Mouse (Mus musculus) CD4-positive, CD25-positive, alpha-beta regulatory T cell, adult 4 months (primary cell): ENCODE data around the gene Zfp523. TPM values are rescaled to one million over a fixed set of nuclear protein-coding genes. Genes with fewer than 3 reads are reported as not detected.
"Not testable (repeated sequence)": the region's sequence is repeated elsewhere in the genome, so short reads cannot be mapped to it uniquely, and the experiment has no call there.

ENCODE experiments used
- ATAC-seq: one replicate; pipeline ENCODE4 v1.8.0; 2017
- polyA plus RNA-seq, 2 experiments: library from polyadenylated mRNA; unstranded; fragments of 100-300 nt; shearing (Covaris generic); gene quantifications; one replicate each; pipeline ENCODE4 v1.2.1; 2017

The Zfp523 gene
- polyA plus RNA-seq, 2 experiments from 2014 or later = 2.9 to 5.5 TPM

- ATAC-seq = no peak
These were observed 35.5 kb downstream of the Zfp523 start for GRCm38 (mm10) chr17:28212391-28212790.

DNA sequence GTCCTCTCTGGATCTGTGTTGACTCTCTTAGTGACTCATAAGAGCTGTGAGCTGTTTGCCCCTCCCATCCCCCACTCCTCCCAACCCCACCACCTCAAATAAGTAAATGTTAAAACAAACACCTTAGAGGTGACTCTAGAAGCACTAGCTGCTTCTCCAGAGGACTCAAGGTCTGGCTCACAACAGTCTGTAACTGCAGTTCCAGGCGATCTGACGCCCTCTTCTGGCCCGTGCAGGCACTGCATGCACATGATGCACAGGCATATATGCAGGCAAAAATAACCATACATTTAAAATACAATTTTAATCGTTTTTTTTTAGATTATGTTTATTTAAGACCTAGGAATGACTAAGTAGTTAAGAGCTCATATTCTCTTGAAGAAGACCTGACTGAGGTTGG, 36.3 kb downstream of the Zfp523 start:
- no peak for ATAC-seq

DNA sequence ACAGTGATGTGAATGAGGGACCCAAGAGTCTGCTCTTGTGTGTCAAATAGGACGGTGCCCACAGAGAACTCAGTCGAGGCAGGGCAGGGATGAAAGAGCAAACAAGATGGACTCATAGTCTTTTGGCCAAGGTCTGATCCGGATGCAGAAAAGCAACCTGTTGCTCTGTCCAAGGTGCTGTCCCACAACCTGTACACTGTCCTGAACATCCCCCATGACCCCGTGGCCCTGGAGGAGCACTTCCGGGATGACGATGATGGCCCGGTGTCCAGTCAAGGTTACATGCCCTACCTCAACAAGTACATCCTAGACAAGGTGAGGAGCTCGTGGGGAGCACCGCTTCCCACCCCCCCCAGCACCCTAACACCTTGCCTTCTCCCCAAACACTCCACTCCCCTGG, 39.9 kb downstream of the Zfp523 start:
- ATAC-seq = no peak

- peak; percentile 88 for ATAC-seq
These were observed 41.1 kb downstream of the Zfp523 start for GRCm38 (mm10) chr17:28217721-28218649.

DNA sequence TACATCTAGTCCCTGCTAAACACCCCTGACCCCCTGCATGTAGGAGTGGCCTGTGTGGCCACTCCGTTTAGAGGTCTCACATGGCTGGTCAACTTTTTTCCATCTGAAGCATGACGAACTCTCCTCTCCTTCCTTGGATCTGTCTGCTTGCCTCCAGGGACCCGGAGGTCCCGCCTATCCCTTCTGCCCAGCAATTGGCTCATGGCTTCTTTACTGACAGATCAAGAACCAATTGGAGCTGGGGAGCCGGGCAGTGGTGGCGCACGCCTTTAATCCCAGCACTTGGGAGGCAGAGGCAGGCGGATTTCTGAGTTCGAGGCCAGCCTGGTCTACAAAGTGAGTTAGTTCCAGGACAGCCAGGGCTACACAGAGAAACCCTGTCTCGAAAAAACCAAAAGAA, 45.5 kb downstream of the Zfp523 start:
- not testable (repeated sequence) for ATAC-seq

DNA sequence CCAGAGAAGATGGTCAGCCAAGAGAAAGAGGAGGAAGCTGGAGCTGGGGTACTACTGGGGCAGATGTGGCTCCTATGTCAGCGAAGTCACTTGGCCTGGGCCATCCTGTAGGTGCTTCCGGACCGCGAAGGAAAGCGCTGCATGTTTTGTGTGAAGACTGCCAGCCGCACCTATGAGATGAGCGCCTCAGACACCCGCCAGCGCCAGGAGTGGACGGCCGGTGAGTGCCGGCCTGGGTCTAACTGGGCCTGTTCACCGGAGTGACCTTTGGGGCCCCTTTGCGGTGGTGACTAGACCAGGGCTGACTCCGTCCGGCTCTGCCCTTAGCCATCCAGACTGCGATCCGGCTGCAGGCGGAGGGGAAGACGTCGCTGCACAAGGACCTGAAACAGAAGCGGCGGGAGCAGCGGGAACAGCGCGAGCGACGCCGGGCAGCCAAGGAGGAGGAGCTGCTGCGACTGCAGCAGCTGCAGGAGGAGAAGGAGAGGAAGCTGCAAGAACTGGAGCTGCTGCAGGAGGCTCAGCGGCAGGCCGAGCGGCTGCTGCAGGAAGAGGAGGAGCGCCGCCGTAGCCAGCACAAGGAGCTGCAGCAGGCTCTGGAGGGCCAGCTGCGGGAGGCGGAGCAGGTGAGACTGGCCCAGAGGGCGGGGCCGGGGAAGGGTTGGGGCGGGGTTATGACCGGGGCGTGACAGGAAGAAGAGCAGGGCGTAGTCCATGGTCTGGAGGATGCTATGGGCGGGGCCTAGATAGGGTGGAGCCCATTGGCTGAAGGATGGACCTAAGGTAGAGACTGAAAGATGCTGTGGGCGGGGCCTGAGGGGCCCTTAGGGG, 46.8 kb downstream of the Zfp523 start:
- ATAC-seq = peak; percentile 77

GRCm38 (mm10) chr17:28224615-28225014, 47.7 kb downstream of the Zfp523 start:
- ATAC-seq = no peak

DNA sequence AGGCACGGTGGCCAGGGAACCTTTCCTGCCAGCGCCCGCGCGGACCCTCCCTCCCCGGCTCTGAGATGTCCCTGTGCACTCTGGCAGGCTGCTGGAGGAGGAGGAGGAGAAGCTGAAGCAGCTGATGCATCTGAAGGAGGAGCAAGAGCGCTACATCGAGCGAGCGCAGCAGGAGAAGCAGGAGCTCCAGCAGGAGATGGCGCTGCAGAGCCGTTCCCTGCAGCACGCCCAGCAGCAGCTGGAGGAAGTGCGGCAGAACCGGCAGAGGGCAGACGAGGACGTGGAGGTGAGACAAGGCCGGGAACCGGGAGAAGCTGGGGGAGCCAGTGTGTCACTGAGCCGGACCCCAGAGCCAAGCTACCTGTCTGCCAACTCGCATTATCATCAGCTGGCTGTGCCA, 49.1 kb downstream of the Zfp523 start:
- peak; percentile 42 for ATAC-seq

DNA sequence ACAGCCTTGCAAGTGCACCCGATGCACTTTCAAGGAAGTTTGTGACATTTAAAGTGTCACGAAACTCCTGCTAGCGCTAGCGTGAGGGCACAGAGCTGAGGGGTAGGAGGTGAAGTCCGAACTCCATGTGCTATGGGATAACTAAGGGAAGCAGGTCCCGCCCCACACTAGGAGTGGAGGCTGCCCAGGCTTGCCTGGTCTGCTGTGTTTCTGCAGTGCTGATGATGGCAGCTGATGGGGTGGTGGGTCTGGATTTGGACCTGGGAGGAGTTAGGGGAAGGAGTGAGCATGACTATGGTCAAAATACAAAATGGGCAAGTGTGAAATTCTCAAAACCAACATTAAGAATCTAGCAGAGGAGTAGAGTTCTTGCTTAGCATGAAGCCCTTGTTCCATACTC, 53.6 kb downstream of the Zfp523 start:
- ATAC-seq = no peak

DNA sequence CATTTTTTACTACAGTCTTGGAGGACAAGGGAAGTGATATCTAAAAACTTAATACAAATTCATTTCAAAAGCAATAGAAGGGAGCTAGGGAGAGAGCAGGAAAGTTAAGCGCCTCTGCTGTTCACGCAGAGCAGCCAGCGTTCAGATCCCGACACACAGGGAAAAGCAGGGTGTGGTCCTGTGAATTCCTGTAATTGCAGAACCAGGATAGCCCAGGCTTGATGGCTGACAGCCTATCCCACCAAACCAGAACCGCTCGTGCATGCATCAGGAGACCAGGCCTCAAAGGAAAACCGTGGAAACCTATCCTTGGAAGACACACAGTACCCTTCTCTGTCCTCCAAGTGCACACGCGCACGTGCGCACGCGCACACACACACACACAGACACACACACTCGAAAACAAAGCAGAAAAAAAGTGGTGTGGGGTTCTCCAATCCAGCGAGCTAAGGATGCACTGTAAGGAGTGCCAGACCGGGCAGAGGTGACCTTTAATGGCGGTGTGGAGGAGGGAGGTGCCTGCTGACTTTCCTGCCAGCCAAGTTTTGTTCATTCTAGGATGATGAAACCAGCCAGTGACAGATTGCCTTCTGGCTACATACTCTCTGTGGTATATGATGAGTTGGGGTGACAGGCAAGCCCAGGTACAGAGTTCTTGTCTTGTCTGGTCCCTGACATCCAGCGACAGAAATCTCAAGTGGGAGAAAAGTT, 54.3 kb downstream of the Zfp523 start:
- no peak for ATAC-seq

- ATAC-seq = peak; percentile 98
These were observed 55.6 kb downstream of the Zfp523 start, which contains the start of gene Ppard for GRCm38 (mm10) chr17:28232475-28233060. Gene Ppard (plus strand): TSS chr17:28232700.

- peak; percentile 18 for ATAC-seq
These were observed 56.3 kb downstream of the Zfp523 start for GRCm38 (mm10) chr17:28233091-28233731.

GRCm38 (mm10) chr17:28234641-28235040, 57.7 kb downstream of the Zfp523 start:
- no peak for ATAC-seq

DNA sequence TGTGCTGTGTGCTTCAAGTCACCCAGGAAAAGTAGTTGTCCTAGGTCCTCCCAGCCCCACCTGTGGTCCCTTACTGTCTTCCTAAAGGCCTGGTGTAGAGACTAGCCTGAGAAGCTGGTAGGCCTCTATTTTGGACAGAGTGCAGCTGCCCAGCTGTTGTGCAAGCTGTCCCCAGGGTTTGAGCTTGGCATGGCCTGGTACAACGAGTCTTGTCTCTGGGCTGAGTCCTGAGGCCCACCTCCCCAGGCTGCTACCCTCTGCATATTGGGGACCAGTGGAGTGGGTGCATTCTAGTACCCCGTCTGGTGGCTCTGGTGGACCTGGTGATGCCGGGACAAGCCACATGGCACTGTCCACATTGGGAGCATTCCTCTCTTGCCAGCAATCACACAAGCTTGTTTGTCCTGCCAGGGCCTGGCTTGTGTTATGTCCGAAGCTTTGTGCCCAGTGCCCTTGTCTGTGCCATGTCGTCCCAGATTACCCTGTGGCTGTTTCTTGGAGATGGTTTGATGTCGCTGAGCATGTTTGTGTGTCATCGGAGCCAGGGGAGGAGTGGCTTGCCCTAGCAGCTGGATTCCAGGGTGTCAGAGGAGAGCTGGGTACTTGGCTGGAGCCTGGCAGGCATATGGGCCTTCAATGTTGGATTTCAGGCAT, 59.2 kb downstream of the Zfp523 start:
- ATAC-seq = no peak

DNA sequence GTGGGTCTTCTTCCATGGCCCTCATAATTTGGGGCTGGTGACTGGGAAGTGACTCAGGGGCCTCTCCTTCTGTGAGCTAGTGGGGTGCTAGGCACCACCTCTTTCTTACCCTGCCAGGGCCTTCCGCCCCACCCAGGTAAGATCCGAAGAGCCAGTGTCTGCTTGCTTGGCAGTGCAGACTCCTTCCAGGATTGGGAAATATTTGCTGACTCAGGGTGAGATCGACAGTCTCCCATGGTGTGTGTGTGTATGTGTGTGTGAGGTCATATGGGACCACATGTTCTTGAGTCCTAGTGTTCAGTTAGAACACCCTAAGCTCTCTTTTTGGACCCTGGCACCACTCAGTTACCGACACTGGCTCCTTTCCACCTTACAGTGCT, 59.7 kb downstream of the Zfp523 start:
- ATAC-seq = no peak

- ATAC-seq = no peak
These were observed 60.4 kb downstream of the Zfp523 start for GRCm38 (mm10) chr17:28237362-28237761.

GRCm38 (mm10) chr17:28237874-28238273, 60.9 kb downstream of the Zfp523 start:
- ATAC-seq = no peak

- ATAC-seq = no peak
These were observed 63.9 kb downstream of the Zfp523 start for GRCm38 (mm10) chr17:28240846-28241245.

DNA sequence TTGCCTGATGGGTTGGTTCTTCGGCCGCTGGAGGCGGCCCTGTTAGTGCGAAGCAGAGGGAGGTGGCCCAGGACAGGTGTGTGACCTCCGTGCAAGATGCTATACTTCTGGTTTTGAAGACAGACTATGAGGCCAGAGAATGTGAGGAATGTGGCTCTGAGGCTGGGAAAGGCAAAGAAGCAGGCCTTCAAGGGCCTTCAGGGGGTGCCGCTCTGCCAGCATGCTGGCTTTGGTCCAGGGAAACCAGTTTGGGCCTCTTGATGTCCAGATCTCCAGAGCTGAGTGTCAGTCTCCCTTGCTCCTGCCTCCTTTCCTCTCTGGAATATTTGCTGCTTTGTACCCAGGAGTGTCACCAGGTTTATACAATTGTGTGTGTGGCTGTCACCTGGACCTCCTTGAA, 65.4 kb downstream of the Zfp523 start:
- no peak for ATAC-seq

DNA sequence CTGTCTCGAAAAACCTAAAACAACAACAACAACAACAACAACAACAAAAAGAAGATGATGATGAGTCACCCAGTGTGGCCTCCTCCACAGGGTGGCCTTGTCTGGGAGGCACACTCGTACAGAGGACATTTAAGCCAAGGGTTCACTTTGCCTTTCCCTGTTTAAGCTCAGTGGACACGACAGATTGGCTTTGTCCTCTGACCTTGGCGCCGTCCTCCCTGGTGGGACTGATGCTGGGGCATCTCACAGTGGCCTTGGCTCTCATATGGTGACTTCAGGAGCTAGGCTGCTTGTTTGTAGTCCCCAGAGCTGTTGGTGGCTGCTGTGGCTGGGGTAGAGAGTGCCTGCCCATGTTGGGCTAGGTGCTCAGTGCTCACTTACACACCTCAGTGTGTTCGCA, 67.3 kb downstream of the Zfp523 start:
- ATAC-seq = no peak

DNA sequence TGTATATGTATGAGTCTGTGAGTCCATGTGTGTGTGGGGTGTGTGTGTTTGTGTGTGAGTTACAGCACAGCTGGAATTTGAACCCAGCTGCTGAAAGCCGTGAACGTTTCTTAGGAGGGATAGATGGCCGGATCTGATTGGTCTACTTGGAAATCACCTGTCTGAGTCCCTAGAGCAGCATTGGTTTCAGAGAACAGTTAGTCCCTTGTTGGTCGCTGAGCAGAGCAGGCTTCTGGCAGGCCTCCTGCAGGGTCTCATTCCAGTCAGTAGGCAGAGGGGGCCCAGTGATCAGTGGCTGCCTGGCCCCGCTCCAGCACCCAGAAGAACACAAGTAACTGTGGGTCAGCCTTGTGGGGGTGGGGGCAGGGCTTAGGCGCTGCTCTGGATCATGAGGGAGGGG, 67.8 kb downstream of the Zfp523 start:
- no peak for ATAC-seq
